Mouse (Mus musculus) limb, embryonic 11.5 days (tissue): Measurements from ENCODE around the gene Fam129a. TPM values are rescaled to one million over a fixed set of nuclear protein-coding genes. Genes with fewer than 3 reads are reported as not detected.

Experiments
- ATAC-seq: fragments of 200-750 bp; cut with Nextera tagmentation; 2 replicates; pipeline ENCODE4 v1.8.0; 2017; ENCODE audit warnings: low read depth; ENCODE audit not compliant: insufficient number of reproducible peaks, low FRiP score, low TSS enrichment
- DNase-seq: peaks from one replicate; pipeline ENCODE4 v3.0.0-alpha.2; 2015; ENCODE audit warnings: low spot score
- H3K27ac ChIP-seq: fragments of 300-500 bp; sonication (generic); replicated peaks from 2 replicates; pipeline ENCODE4 v1.5.1; 2014; ENCODE audit warnings: low read depth, mild to moderate bottlenecking, low read length
- H3K27me3 ChIP-seq: fragments of 300-500 bp; sonication (generic); 2 replicates; pipeline ENCODE4 v1.6.1; 2014; ENCODE audit warnings: mild to moderate bottlenecking, low read length, mixed read lengths; ENCODE audit not compliant: control insufficient read depth, insufficient read depth
- H3K36me3 ChIP-seq: fragments of 300-500 bp; sonication (generic); 2 replicates; pipeline ENCODE4 v1.6.1; 2014; ENCODE audit warnings: mild to moderate bottlenecking, low read length, moderate library complexity, mixed read lengths; ENCODE audit not compliant: control insufficient read depth, insufficient read depth
- H3K4me1 ChIP-seq: fragments of 300-500 bp; sonication (generic); 2 replicates; pipeline ENCODE4 v1.6.1; 2014; ENCODE audit warnings: low read length, mixed read lengths; ENCODE audit not compliant: control insufficient read depth, insufficient read depth
- H3K4me2 ChIP-seq: fragments of 300-500 bp; sonication (generic); 2 replicates; pipeline ENCODE4 v1.6.1; 2014; ENCODE audit warnings: low read depth, mild to moderate bottlenecking, moderate library complexity; ENCODE audit not compliant: severe bottlenecking
- H3K4me3 ChIP-seq: fragments of 300-500 bp; sonication (generic); 2 replicates; pipeline ENCODE4 v1.5.1; 2014; ENCODE audit warnings: low read depth, low read length
- H3K9ac ChIP-seq: fragments of 300-500 bp; sonication (generic); 2 replicates; pipeline ENCODE4 v1.6.1; 2014; ENCODE audit warnings: mild to moderate bottlenecking, low read length
- H3K9me3 ChIP-seq: fragments of 300-500 bp; sonication (generic); 2 replicates; pipeline ENCODE4 v1.6.1; 2016; ENCODE audit warnings: low read length; ENCODE audit not compliant: control insufficient read depth
- WGBS: fragments of 180-500 bp; shearing (Covaris S2); extraction: QIAGEN DNeasy Blood & Tissue Kit; methylation state at CpG from one replicate; pipeline ENCODE4 v1.1.7; 2014; 5-methylcytosine and 5-hydroxymethylcytosine counted together
- polyA plus RNA-seq: library from polyadenylated mRNA; unstranded; fragments of >200 nt; fragmentation: Nextera tagmentation; extraction: Ambion mirVana; gene quantifications from 2 replicates; pipeline ENCODE4 v1.2.1, GENCODE M21; 2014

Fam129a gene
- polyA plus RNA-seq, 1 experiment from 2014 or later = 0.89 TPM

DNA sequence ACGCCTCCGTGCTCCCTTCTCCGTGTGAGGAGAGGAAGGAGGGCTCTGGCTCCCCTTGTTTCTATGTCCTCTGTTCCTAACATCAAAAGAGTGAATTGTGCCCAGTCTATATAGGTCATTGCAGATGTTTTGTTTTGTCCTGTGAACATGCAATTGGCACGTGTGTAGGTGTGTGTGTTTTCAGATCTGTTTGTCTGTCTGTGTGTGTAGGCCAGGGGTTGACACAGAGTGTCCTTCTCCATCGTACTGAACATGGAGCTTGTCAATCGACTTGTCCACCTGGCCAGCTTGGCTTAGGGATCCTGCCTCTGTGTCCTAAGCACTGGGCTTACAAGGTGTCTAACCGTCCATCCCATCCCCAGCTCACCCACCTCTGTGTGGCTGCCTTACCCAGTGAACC lies 140.1 kb downstream of the Fam129a start:
- Histone ChIP-seq H3K4me1 (0 out of 2 replicates have a peak, but pooled peaks cover 7% of the 10 kb centered on the region), H3K27me3 (no peaks in the 10 kb centered on the region), H3K9me3 (no peaks in the 10 kb centered on the region), H3K4me3 (no peak overlapping the region), H3K36me3 (no peaks in the 10 kb centered on the region), H3K9ac (no peak overlapping the region), H3K27ac (no peak overlapping the region), H3K4me2 (no peak overlapping the region)
- no peak for ATAC-seq
- WGBS = 79% methylated on average over 7 of the region's 7 CpGs
- DNase-seq = no peak

GRCm38 (mm10) chr1:151712664-151713063 lies 141.7 kb downstream of the Fam129a start:
- 0 out of 2 replicates have a peak, but pooled peaks cover 7% of the 10 kb centered on the region for H3K4me1 ChIP-seq
- no peaks in the 10 kb centered on the region for H3K9me3 ChIP-seq
- H3K9ac ChIP-seq = no peak overlapping the region
- no peak overlapping the region for H3K27ac ChIP-seq
- no peak overlapping the region for H3K4me3 ChIP-seq
- H3K36me3 ChIP-seq = no peaks in the 10 kb centered on the region
- 31% methylated on average over 5 of the region's 5 CpGs for WGBS
- no peak for ATAC-seq
- no peak overlapping the region for H3K4me2 ChIP-seq
- DNase-seq = no peak
- no peaks in the 10 kb centered on the region for H3K27me3 ChIP-seq

DNA sequence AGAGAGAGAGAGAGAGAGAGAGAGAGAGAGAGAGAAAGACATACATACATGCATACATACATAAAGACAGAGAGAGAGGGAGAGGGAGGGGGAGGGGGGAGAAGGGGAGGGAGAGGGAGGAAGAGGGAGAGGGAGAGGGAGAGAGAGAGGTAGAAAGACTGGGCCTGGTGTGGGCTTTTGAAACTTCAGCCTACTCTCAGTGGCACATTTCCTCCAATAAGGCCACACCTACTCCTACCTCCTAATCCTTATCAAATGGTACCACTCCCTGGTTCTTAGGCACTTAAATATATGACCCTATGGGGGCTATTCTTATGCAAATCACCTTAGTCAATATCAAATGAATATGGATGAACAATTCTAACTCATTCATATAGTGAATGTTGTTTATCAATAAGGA lies 142.6 kb downstream of the Fam129a start:
- H3K4me1 ChIP-seq = 0 out of 2 replicates have a peak, but pooled peaks cover 7% of the 10 kb centered on the region
- DNase-seq (no peak), ATAC-seq (no peak)
- no peaks in the 10 kb centered on the region for H3K36me3 ChIP-seq
- H3K4me2 ChIP-seq = no peak overlapping the region
- H3K27ac ChIP-seq = no peak overlapping the region
- no peak overlapping the region for H3K4me3 ChIP-seq
- H3K9me3 ChIP-seq = no peaks in the 10 kb centered on the region
- H3K9ac ChIP-seq = no peak overlapping the region
- H3K27me3 ChIP-seq = no peaks in the 10 kb centered on the region

DNA sequence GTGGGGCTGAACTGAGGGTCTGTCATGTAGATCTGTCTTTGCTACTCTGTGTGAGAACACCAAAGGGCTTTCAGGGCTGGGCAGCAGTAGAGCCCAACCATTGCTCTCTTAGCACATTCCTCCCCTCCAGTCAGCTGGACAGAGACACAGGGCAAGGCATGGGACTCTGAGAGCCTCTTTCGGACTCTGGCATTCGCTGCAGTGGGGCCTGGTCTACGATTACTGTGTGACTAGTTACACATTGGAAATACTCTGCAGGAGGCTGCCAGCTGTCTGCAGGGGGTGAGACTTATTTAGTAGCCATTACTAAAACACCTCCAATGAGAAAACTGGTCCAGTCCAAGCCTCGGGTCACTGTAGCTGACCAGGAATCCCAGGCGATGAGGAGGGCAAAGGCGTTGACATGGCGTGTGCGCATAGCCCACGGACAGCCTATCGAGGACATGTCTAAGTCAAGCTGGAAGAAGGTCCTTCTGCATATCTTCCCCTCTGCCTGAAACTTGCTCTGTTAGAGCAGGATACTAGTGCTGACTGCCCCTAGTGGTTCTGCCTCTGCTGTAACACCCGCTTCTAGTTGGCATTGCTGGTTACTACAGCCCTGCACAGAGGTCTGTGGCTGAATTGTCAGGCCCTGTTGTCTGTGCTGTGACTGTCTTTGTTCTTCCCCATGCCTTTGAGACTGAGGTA lies 145.2 kb downstream of the Fam129a start:
- ATAC-seq (no peak), DNase-seq (no peak)
- H3K4me2 ChIP-seq = no peak overlapping the region
- H3K27me3 ChIP-seq = no peaks in the 10 kb centered on the region
- H3K9ac ChIP-seq = no peak overlapping the region
- no peaks in the 10 kb centered on the region for H3K9me3 ChIP-seq
- no peaks in the 10 kb centered on the region for H3K4me1 ChIP-seq
- 78% methylated on average over 11 of the region's 11 CpGs for WGBS
- no peaks in the 10 kb centered on the region for H3K36me3 ChIP-seq
- H3K4me3 ChIP-seq = no peak overlapping the region
- H3K27ac ChIP-seq = no peak overlapping the region

DNA sequence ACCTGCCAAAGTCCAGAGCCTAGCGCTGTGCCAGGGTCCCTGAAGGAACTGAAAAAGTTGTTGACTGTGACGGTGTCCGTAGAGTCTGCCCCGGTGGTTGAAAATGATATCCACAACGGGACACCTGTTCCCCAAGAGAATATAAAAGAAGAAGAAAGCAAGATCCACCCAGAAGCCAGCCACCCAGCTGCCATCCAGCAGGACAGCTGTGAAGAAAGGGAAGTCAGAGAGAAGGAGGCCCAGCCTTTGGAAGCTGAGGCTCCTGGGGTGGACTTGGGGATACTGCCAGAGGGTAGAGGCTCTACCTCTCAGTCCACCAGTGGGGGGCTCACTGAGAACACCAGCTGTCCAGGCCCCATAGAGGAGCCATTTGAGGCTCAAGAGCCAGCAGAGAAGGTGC lies 146.6 kb downstream of the Fam129a start:
- ATAC-seq (no peak), DNase-seq (no peak)
- no peak overlapping the region for H3K4me2 ChIP-seq
- H3K4me3 ChIP-seq = no peak overlapping the region
- H3K27ac ChIP-seq = no peak overlapping the region
- no peak overlapping the region for H3K9ac ChIP-seq
- no peaks in the 10 kb centered on the region for H3K36me3 ChIP-seq
- H3K9me3 ChIP-seq = no peaks in the 10 kb centered on the region
- no peaks in the 10 kb centered on the region for H3K27me3 ChIP-seq
- whole genome bisulfite sequencing = 93% methylated on average over 5 of the region's 5 CpGs
- no peaks in the 10 kb centered on the region for H3K4me1 ChIP-seq

- ATAC-seq (no peak), DNase-seq (no peak)
- H3K9ac ChIP-seq = no peak overlapping the region
- no peak overlapping the region for H3K4me2 ChIP-seq
- H3K4me1 ChIP-seq = no peaks in the 10 kb centered on the region
- H3K4me3 ChIP-seq = no peak overlapping the region
- H3K9me3 ChIP-seq = no peaks in the 10 kb centered on the region
- H3K36me3 ChIP-seq = no peaks in the 10 kb centered on the region
- no peaks in the 10 kb centered on the region for H3K27me3 ChIP-seq
- H3K27ac ChIP-seq = no peak overlapping the region
- 84% methylated on average over 8 of the region's 8 CpGs for WGBS
Measured at GRCm38 (mm10) chr1:151718575-151718974, 147.6 kb downstream of the Fam129a start.

- no peaks in the 10 kb centered on the region for H3K27me3 ChIP-seq
- no peaks in the 10 kb centered on the region for H3K36me3 ChIP-seq
- no peak overlapping the region for H3K4me3 ChIP-seq
- 53% methylated on average over 5 of the region's 5 CpGs for WGBS
- no peak overlapping the region for H3K27ac ChIP-seq
- DNase-seq (no peak), ATAC-seq (no peak)
- H3K9me3 ChIP-seq = no peaks in the 10 kb centered on the region
- no peaks in the 10 kb centered on the region for H3K4me1 ChIP-seq
- H3K4me2 ChIP-seq = no peak overlapping the region
- H3K9ac ChIP-seq = no peak overlapping the region
Measured at GRCm38 (mm10) chr1:151719911-151720310, 148.9 kb downstream of the Fam129a start.

- Histone ChIP-seq H3K4me3 (no peak overlapping the region), H3K36me3 (no peaks in the 10 kb centered on the region), H3K4me2 (no peak overlapping the region), H3K9me3 (no peaks in the 10 kb centered on the region), H3K27me3 (no peaks in the 10 kb centered on the region), H3K4me1 (no peaks in the 10 kb centered on the region), H3K9ac (no peak overlapping the region), H3K27ac (no peak overlapping the region)
- ATAC-seq (no peak), DNase-seq (no peak)
- WGBS = 94% methylated on average over 2 of the region's 2 CpGs
Measured at GRCm38 (mm10) chr1:151720566-151720965, 149.6 kb downstream of the Fam129a start.
